Mouse (Mus musculus) liver, embryonic 15.5 days (tissue): ENCODE results near the gene Ermard. TPM values are rescaled to one million over a fixed set of nuclear protein-coding genes. Genes with fewer than 3 reads are reported as not detected.
A peak's percentile ranks its signal among the peaks of the same experiment; 100 is the strongest.
"Not testable (repeated sequence)": the region's sequence is repeated elsewhere in the genome, so short reads cannot be mapped to it uniquely, and the experiment has no call there.

Experiments
- ATAC-seq: fragments of 200-750 bp; cut with Nextera tagmentation; 2 replicates; pipeline ENCODE4 v1.8.0; 2017; ENCODE audit warnings: moderate number of reproducible peaks, mild to moderate bottlenecking, moderate library complexity; ENCODE audit not compliant: insufficient read depth
- H3K27ac ChIP-seq: fragments of 300-500 bp; sonication (generic); replicated peaks from 2 replicates; pipeline ENCODE4 v1.5.1; 2015; ENCODE audit warnings: mild to moderate bottlenecking, inconsistent platforms
- H3K27me3 ChIP-seq: fragments of 300-500 bp; sonication (generic); 2 replicates; pipeline ENCODE4 v1.6.1; 2015; ENCODE audit warnings: mild to moderate bottlenecking, inconsistent platforms
- H3K36me3 ChIP-seq: fragments of 300-500 bp; sonication (generic); replicated peaks from 2 replicates; pipeline ENCODE4 v1.6.1; 2015; ENCODE audit warnings: moderate library complexity, mild to moderate bottlenecking, inconsistent platforms
- H3K4me1 ChIP-seq: fragments of 300-500 bp; sonication (generic); replicated peaks from 2 replicates; pipeline ENCODE4 v1.6.1; 2015; ENCODE audit warnings: inconsistent platforms
- H3K4me2 ChIP-seq: fragments of 300-500 bp; sonication (generic); 2 replicates; pipeline ENCODE4 v1.6.1; 2015; ENCODE audit warnings: moderate library complexity, mild to moderate bottlenecking, inconsistent platforms
- H3K4me3 ChIP-seq: fragments of 300-500 bp; sonication (generic); replicated peaks from 2 replicates; pipeline ENCODE4 v1.5.1; 2015; ENCODE audit warnings: mild to moderate bottlenecking, inconsistent platforms
- H3K9ac ChIP-seq: fragments of 300-500 bp; sonication (generic); 2 replicates; pipeline ENCODE4 v1.6.1; 2015; ENCODE audit warnings: moderate library complexity, mild to moderate bottlenecking, inconsistent platforms
- H3K9me3 ChIP-seq: fragments of 300-500 bp; sonication (generic); replicated peaks from 2 replicates; pipeline ENCODE4 v1.6.1; 2016; ENCODE audit warnings: inconsistent platforms
- WGBS: fragments of 180-500 bp; shearing (Covaris S2); methylation state at CpG from one replicate; pipeline ENCODE4 v1.1.7; 2015; ENCODE audit warnings: mixed read lengths; ENCODE audit not compliant: insufficient replicate concordance; 5-methylcytosine and 5-hydroxymethylcytosine counted together
- polyA plus RNA-seq: library from polyadenylated mRNA; unstranded; fragments of >200 nt; fragmentation: Nextera tagmentation; extraction: Ambion mirVana; gene quantifications from 2 replicates; pipeline ENCODE4 v1.2.1, GENCODE M21; 2015

Gene Ermard
- 22.4 and 23.9 TPM in 2 replicates for polyA plus RNA-seq

- H3K9me3 ChIP-seq, H3K4me1 ChIP-seq, H3K36me3 ChIP-seq, H3K9ac ChIP-seq, H3K27me3 ChIP-seq, H3K27ac ChIP-seq, H3K4me2 ChIP-seq: not testable (repeated sequence)
- 0% methylated on average over 19 of the region's 56 CpGs for WGBS
- peak; percentile 95 for ATAC-seq
- peak within 1 kb of the TSS; percentile 32; the same call in 1 of the 2 replicates for H3K4me3 ChIP-seq
These were observed at the start of gene Ermard, which contains the start of the genes Tcte3 and Gm3448 for GRCm38 (mm10) chr17:15041175-15041729. Gene Ermard, plus strand, starts transcription at chr17:15041208. Gene Tcte3, minus strand, starts transcription at chr17:15041488. Gene Gm3448, minus strand, starts transcription at chr17:15041537.

GRCm38 (mm10) chr17:14992522-14993138 lies 48.4 kb upstream of the Ermard start:
- not testable (repeated sequence) for H3K9me3 ChIP-seq, H3K36me3 ChIP-seq, H3K9ac ChIP-seq, H3K4me1 ChIP-seq, H3K27me3 ChIP-seq, H3K4me2 ChIP-seq, H3K4me3 ChIP-seq, H3K27ac ChIP-seq
- WGBS, result no CpG with 5 or more reads among the region's 98 CpGs
- peak; percentile 74 for ATAC-seq

GRCm38 (mm10) chr17:14993139-14993832 lies 47.7 kb upstream of the Ermard start:
- ATAC-seq, result peak; percentile 58
- H3K4me1 ChIP-seq, H3K9ac ChIP-seq, H3K9me3 ChIP-seq, H3K36me3 ChIP-seq, H3K27me3 ChIP-seq, H3K4me3 ChIP-seq, H3K4me2 ChIP-seq, H3K27ac ChIP-seq: not testable (repeated sequence)
- no CpG with 5 or more reads among the region's 47 CpGs for WGBS

GRCm38 (mm10) chr17:14994140-14994539 lies 46.9 kb upstream of the Ermard start:
- H3K9ac ChIP-seq, H3K4me1 ChIP-seq, ATAC-seq, H3K9me3 ChIP-seq, H3K36me3 ChIP-seq, H3K27ac ChIP-seq, H3K4me2 ChIP-seq, H3K27me3 ChIP-seq, H3K4me3 ChIP-seq: not testable (repeated sequence)
- no CpG with 5 or more reads among the region's 5 CpGs for WGBS

GRCm38 (mm10) chr17:15000047-15000446 lies 41.0 kb upstream of the Ermard start:
- not testable (repeated sequence) for H3K4me2 ChIP-seq, H3K4me3 ChIP-seq, H3K36me3 ChIP-seq, H3K27ac ChIP-seq, H3K27me3 ChIP-seq, H3K4me1 ChIP-seq, H3K9me3 ChIP-seq, H3K9ac ChIP-seq
- ATAC-seq, result peak; percentile 76
- WGBS, result no CpG with 5 or more reads among the region's 4 CpGs

- not testable (repeated sequence) for H3K4me1 ChIP-seq, H3K9me3 ChIP-seq, H3K27me3 ChIP-seq, H3K9ac ChIP-seq, H3K4me2 ChIP-seq, H3K27ac ChIP-seq, H3K4me3 ChIP-seq, H3K36me3 ChIP-seq
- no CpG with 5 or more reads among the region's 3 CpGs for WGBS
- 0 out of 2 replicates have a peak, but pooled peaks have one; percentile 11 for ATAC-seq
These were observed 31.9 kb upstream of the Ermard start for GRCm38 (mm10) chr17:15009088-15009487.

- not testable (repeated sequence) for H3K4me2 ChIP-seq, H3K36me3 ChIP-seq, H3K27me3 ChIP-seq, H3K9ac ChIP-seq, H3K4me3 ChIP-seq, H3K27ac ChIP-seq, H3K9me3 ChIP-seq, H3K4me1 ChIP-seq
- ATAC-seq, result peak; percentile 96
- WGBS, result no CpG with 5 or more reads among the region's 60 CpGs
These were observed 31.1 kb upstream of the Ermard start, which contains the start of gene Gm3435 for GRCm38 (mm10) chr17:15009706-15010413. Gene Gm3435, plus strand, starts transcription at chr17:15010176.

- not testable (repeated sequence) for H3K36me3 ChIP-seq, H3K4me1 ChIP-seq, ATAC-seq, H3K4me3 ChIP-seq, H3K9me3 ChIP-seq, H3K27me3 ChIP-seq, H3K9ac ChIP-seq
- H3K27ac ChIP-seq, result peak overlapping the region; percentile 74
- H3K4me2 ChIP-seq, result peak overlapping the region; percentile 42
- 85% methylated on average over 3 of the region's 3 CpGs for WGBS
These were observed 19.3 kb upstream of the Ermard start for GRCm38 (mm10) chr17:15021503-15022220.

GRCm38 (mm10) chr17:15023878-15024492 lies 17.0 kb upstream of the Ermard start:
- not testable (repeated sequence) for H3K27ac ChIP-seq, H3K4me2 ChIP-seq, H3K9ac ChIP-seq, H3K4me1 ChIP-seq, H3K27me3 ChIP-seq, H3K4me3 ChIP-seq, H3K9me3 ChIP-seq, H3K36me3 ChIP-seq
- no CpG with 5 or more reads among the region's 97 CpGs for WGBS
- ATAC-seq, result peak; percentile 75

- H3K27me3 ChIP-seq, H3K4me1 ChIP-seq, H3K9ac ChIP-seq, H3K27ac ChIP-seq, H3K9me3 ChIP-seq, H3K4me3 ChIP-seq, H3K4me2 ChIP-seq, H3K36me3 ChIP-seq: not testable (repeated sequence)
- WGBS, result no CpG with 5 or more reads among the region's 48 CpGs
- ATAC-seq, result peak; percentile 53
These were observed 16.4 kb upstream of the Ermard start for GRCm38 (mm10) chr17:15024502-15025193.
